Mouse (Mus musculus) erythroblast, embryonic 14.5 days (primary cell): Measurements from ENCODE around the gene Gm5244.

ENCODE experiments used
- GATA1 ChIP-seq: IDR thresholded peaks from 2 replicates; pipeline ENCODE4 v1.6.1; 2012; ENCODE audit warnings: low read length, inconsistent platforms, mixed read lengths
- TAL1 ChIP-seq: IDR thresholded peaks from 3 replicates; pipeline ENCODE4 v1.6.1; 2012; ENCODE audit warnings: low read length, inconsistent platforms, mixed read lengths

DNA sequence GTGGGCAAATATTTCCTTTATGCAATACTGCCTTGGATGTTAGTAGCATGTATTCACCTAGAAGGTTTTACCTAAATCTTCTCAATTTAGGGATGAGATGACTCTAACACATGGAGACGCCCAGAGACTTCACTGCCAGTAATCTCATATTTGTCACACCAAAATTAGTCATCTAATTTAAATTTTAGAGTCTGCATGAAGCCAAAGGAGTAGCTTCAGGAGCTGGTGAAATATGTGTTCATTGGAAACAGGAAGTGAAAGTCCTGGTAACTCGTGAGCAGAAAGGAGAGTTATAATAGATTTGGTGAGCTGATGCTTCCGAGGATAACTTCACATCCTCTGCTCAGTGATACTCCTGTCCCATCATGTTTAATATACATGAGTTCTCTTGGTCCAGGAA, 45.4 kb upstream of the Gm5244 start:
- TF ChIP-seq TAL1 (no peak), GATA1 (no peak)
